Mouse (Mus musculus): ENCODE measurements around the gene Muc5b. TPM values are rescaled to one million over a fixed set of nuclear protein-coding genes. Genes with fewer than 3 reads are reported as not detected.

The Muc5b gene
- total and polyA plus RNA-seq, 3 experiments = 0.01 TPM; not detected in 2

Other genes starting within 250 kb of the Muc5b start
- 0.04 TPM in 1 of 2 replicates, not detected in the other for gene Muc6, start 183.8 kb upstream of the Muc5b start, total RNA-seq (2012; rRNA removed)
- under 1 TPM in 1 of 2 experiments, not detected in 1; 0.19 TPM for gene Muc6, start 183.8 kb upstream of the Muc5b start, polyA plus RNA-seq (2012; ENCODE audit: insufficient read depth in 1 of 2, insufficient read length in 2 of 2, low read depth in 1 of 2, low replicate concordance in 2 of 2, missing spikeins in 1 of 2)
- gene Muc2, start 148.7 kb upstream of the Muc5b start, total RNA-seq (2012; rRNA removed) = not detected in 2 replicates
- under 1 TPM in 1 of 2 experiments, not detected in 1; 0.04 TPM for gene Muc2, start 148.7 kb upstream of the Muc5b start, polyA plus RNA-seq (2012; ENCODE audit: insufficient read depth in 1 of 2, insufficient read length in 2 of 2, low read depth in 1 of 2, low replicate concordance in 2 of 2, missing spikeins in 1 of 2)
- not detected in 2 replicates for gene Muc5ac, start 50.1 kb upstream of the Muc5b start, total RNA-seq (2012; rRNA removed)
- not detected for gene Muc5ac, start 50.1 kb upstream of the Muc5b start, polyA plus RNA-seq (2012; ENCODE audit: insufficient read depth in 1 of 2, insufficient read length in 2 of 2, low read depth in 1 of 2, low replicate concordance in 2 of 2, missing spikeins in 1 of 2)
- gene Tollip, start 79.4 kb downstream of the Muc5b start, total RNA-seq (2012; rRNA removed) = 33.3 and 35.6 TPM in 2 replicates
- gene Tollip, start 79.4 kb downstream of the Muc5b start, polyA plus RNA-seq (2012; ENCODE audit: insufficient read depth in 1 of 2, insufficient read length in 2 of 2, low read depth in 1 of 2, low replicate concordance in 2 of 2, missing spikeins in 1 of 2) = 10 to 100 TPM; 53.4 to 63.8 TPM
- gene Brsk2, start 110.7 kb downstream of the Muc5b start, total RNA-seq (2012; rRNA removed) = 0.19 and 0.39 TPM in 2 replicates
- gene Brsk2, start 110.7 kb downstream of the Muc5b start, polyA plus RNA-seq (2012; ENCODE audit: insufficient read depth in 1 of 2, insufficient read length in 2 of 2, low read depth in 1 of 2, low replicate concordance in 2 of 2, missing spikeins in 1 of 2) = under 1 TPM in 1 of 2 experiments, not detected in 1; 0.13 TPM
- gene Mob2, start 222.0 kb downstream of the Muc5b start, total RNA-seq (2012; rRNA removed) = 33.6 and 33.9 TPM in 2 replicates
- gene Mob2, start 222.0 kb downstream of the Muc5b start, polyA plus RNA-seq (2012; ENCODE audit: insufficient read depth in 1 of 2, insufficient read length in 2 of 2, low read depth in 1 of 2, low replicate concordance in 2 of 2, missing spikeins in 1 of 2) = 10 to 100 TPM in 1 of 2 experiments, not detected in 1; 45.2 TPM